Mouse (Mus musculus) stomach, postnatal 0 days (tissue): ENCODE measurements around the gene Mylk2.

Experiments used
- CTCF ChIP-seq: IDR thresholded peaks from 2 replicates; pipeline ENCODE4 v1.5.1; 2016; ENCODE audit warnings: antibody characterized with exemption, low read depth, mild to moderate bottlenecking, moderate library complexity
- EP300 ChIP-seq: optimal IDR thresholded peaks from 2 replicates; pipeline ENCODE3; 2016; ENCODE audit warnings: antibody characterized with exemption

GRCm38 (mm10) chr2:152948438-152949020 lies 37.4 kb downstream of the Mylk2 start:
- TF ChIP-seq CTCF (no peak), EP300 (no peak)
